Mouse (Mus musculus) gastrocnemius, postnatal 10 days (tissue): ENCODE measurements around the gene Ccdc136. TPM values are rescaled to one million over a fixed set of nuclear protein-coding genes. Genes with fewer than 3 reads are reported as not detected.
A peak's percentile ranks its signal among the peaks of the same experiment; 100 is the strongest.

ENCODE experiments used
- DNase-seq: peaks from one replicate; pipeline ENCODE4 v3.0.0; 2021; ENCODE audit warnings: mixed read lengths
- total RNA-seq, 2 experiments: library from RNA; stranded (reverse); gene quantifications; 2 replicates each; pipeline ENCODE4 v1.2.3; 2021

Gene Ccdc136
- total RNA-seq, 2 experiments from 2014 or later: 13.4 to 15.2 TPM

GRCm38 (mm10) chr6:29394286-29394685, 1.8 kb upstream of the Ccdc136 start:
- no peak for DNase-seq

GRCm38 (mm10) chr6:29396714-29397540, 818 bp downstream of the Ccdc136 start:
- peak; percentile 20 for DNase-seq

- DNase-seq: no peak
Measured at GRCm38 (mm10) chr6:29397575-29397974, 1.5 kb downstream of the Ccdc136 start.

- DNase-seq: no peak
Measured at GRCm38 (mm10) chr6:29399851-29400250, 3.7 kb downstream of the Ccdc136 start.

- peak; percentile 63 for DNase-seq
Measured at GRCm38 (mm10) chr6:29402693-29403342, 6.7 kb downstream of the Ccdc136 start.

GRCm38 (mm10) chr6:29406412-29406811, 10.3 kb downstream of the Ccdc136 start:
- no peak for DNase-seq

- no peak for DNase-seq
Measured at GRCm38 (mm10) chr6:29415446-29415845, 19.3 kb downstream of the Ccdc136 start.

- DNase-seq: no peak
Measured at GRCm38 (mm10) chr6:29420596-29420995, 24.5 kb downstream of the Ccdc136 start.

- no peak for DNase-seq
Measured at GRCm38 (mm10) chr6:29425118-29425517, 29.0 kb downstream of the Ccdc136 start.

- no peak for DNase-seq
Measured at GRCm38 (mm10) chr6:29426331-29426730, 30.2 kb downstream of the Ccdc136 start.

GRCm38 (mm10) chr6:29428171-29428570, 32.1 kb downstream of the Ccdc136 start:
- DNase-seq: no peak

- DNase-seq: peak; percentile 47
Measured at GRCm38 (mm10) chr6:29430681-29431420, 34.7 kb downstream of the Ccdc136 start.

- no peak for DNase-seq
Measured at GRCm38 (mm10) chr6:29431473-29431872, 35.4 kb downstream of the Ccdc136 start.

GRCm38 (mm10) chr6:29432156-29432555, 36.0 kb downstream of the Ccdc136 start:
- DNase-seq: no peak

- DNase-seq: no peak
Measured at GRCm38 (mm10) chr6:29432676-29433037, 36.5 kb downstream of the Ccdc136 start.

GRCm38 (mm10) chr6:29433038-29433803, 37.1 kb downstream of the Ccdc136 start, which contains the start of gene Flnc:
Gene Flnc (plus strand): TSS chr6:29433256.
- DNase-seq: peak; percentile 76

GRCm38 (mm10) chr6:29433804-29434795, 38.0 kb downstream of the Ccdc136 start:
- peak; percentile 68 for DNase-seq

GRCm38 (mm10) chr6:29434911-29435691, 39.0 kb downstream of the Ccdc136 start:
- peak; percentile 78 for DNase-seq

GRCm38 (mm10) chr6:29435940-29436451, 39.9 kb downstream of the Ccdc136 start:
- DNase-seq: peak; percentile 62
